Mouse (Mus musculus): ENCODE measurements at regions not wholly inside any gene's neighbourhood (a gene's known extent, or its start where the extent isn't known, plus 50 kb on each side); places are given as distances from the start of the nearest gene placed in this dataset.

- Histone ChIP-seq H3K4me1 (ENCODE audit: control insufficient read depth, insufficient read depth, low read length) (no peaks in the 10 kb centered on the region), H3K27ac (ENCODE audit: low read length) (no peak overlapping the region), H3K9me3 (replicated peaks; ENCODE audit: control insufficient read depth, low read length) (no peaks in the 10 kb centered on the region), H3K27me3 (ENCODE audit: control insufficient read depth, insufficient read depth, low read length) (no peaks in the 10 kb centered on the region), H3K9ac (ENCODE audit: low read length) (no peak overlapping the region), H3K4me2 (ENCODE audit: low read depth, low read length) (no peak overlapping the region), H3K36me3 (ENCODE audit: control insufficient read depth, insufficient read depth, low read length) (no peaks in the 10 kb centered on the region), H3K4me3 (replicated peaks; ENCODE audit: low read length) (no peak overlapping the region)
- no peak for ATAC-seq (ENCODE audit: insufficient read depth, low FRiP score)
- WGBS, result 69% methylated on average over 2 of the region's 2 CpGs
These were observed 233.4 kb downstream of the Hdgfl1 start for GRCm38 (mm10) chr13:26536575-26536974.

GRCm38 (mm10) chr13:26532761-26533160 lies 237.2 kb downstream of the Hdgfl1 start:
- H3K4me1 ChIP-seq (ENCODE audit: control insufficient read depth, insufficient read depth, low read length), result no peaks in the 10 kb centered on the region
- H3K9ac ChIP-seq (ENCODE audit: low read length), result no peak overlapping the region
- no peaks in the 10 kb centered on the region for H3K36me3 ChIP-seq (ENCODE audit: control insufficient read depth, insufficient read depth, low read length)
- ATAC-seq (ENCODE audit: insufficient read depth, low FRiP score), result no peak
- H3K27me3 ChIP-seq (ENCODE audit: control insufficient read depth, insufficient read depth, low read length), result no peaks in the 10 kb centered on the region
- H3K27ac ChIP-seq (ENCODE audit: low read length), result no peak overlapping the region
- H3K9me3 ChIP-seq (replicated peaks; ENCODE audit: control insufficient read depth, low read length), result no peaks in the 10 kb centered on the region
- no peak overlapping the region for H3K4me3 ChIP-seq (replicated peaks; ENCODE audit: low read length)
- H3K4me2 ChIP-seq (ENCODE audit: low read depth, low read length), result no peak overlapping the region

- Histone ChIP-seq H3K36me3 (ENCODE audit: control insufficient read depth, insufficient read depth, low read length) (no peaks in the 10 kb centered on the region), H3K4me2 (ENCODE audit: low read depth, low read length) (no peak overlapping the region), H3K9me3 (replicated peaks; ENCODE audit: control insufficient read depth, low read length) (no peaks in the 10 kb centered on the region), H3K27me3 (ENCODE audit: control insufficient read depth, insufficient read depth, low read length) (no peaks in the 10 kb centered on the region), H3K4me3 (replicated peaks; ENCODE audit: low read length) (no peak overlapping the region), H3K27ac (ENCODE audit: low read length) (no peak overlapping the region), H3K9ac (ENCODE audit: low read length) (no peak overlapping the region), H3K4me1 (ENCODE audit: control insufficient read depth, insufficient read depth, low read length) (no peaks in the 10 kb centered on the region)
- WGBS, result 44% methylated on average over 1 of the region's 1 CpGs
- no peak for ATAC-seq (ENCODE audit: insufficient read depth, low FRiP score)
These were observed 250.9 kb downstream of the Hdgfl1 start for GRCm38 (mm10) chr13:26519054-26519453.

GRCm38 (mm10) chr13:26518425-26518824 lies 251.5 kb downstream of the Hdgfl1 start:
- no peaks in the 10 kb centered on the region for H3K4me1 ChIP-seq (ENCODE audit: control insufficient read depth, insufficient read depth, low read length)
- no peaks in the 10 kb centered on the region for H3K36me3 ChIP-seq (ENCODE audit: control insufficient read depth, insufficient read depth, low read length)
- no peak overlapping the region for H3K9ac ChIP-seq (ENCODE audit: low read length)
- H3K4me2 ChIP-seq (ENCODE audit: low read depth, low read length), result no peak overlapping the region
- H3K4me3 ChIP-seq (replicated peaks; ENCODE audit: low read length), result no peak overlapping the region
- ATAC-seq (ENCODE audit: insufficient read depth, low FRiP score), result no peak
- no peak overlapping the region for H3K27ac ChIP-seq (ENCODE audit: low read length)
- no peaks in the 10 kb centered on the region for H3K9me3 ChIP-seq (replicated peaks; ENCODE audit: control insufficient read depth, low read length)
- 49% methylated on average over 5 of the region's 5 CpGs for WGBS
- H3K27me3 ChIP-seq (ENCODE audit: control insufficient read depth, insufficient read depth, low read length), result no peaks in the 10 kb centered on the region

- Histone ChIP-seq H3K9ac (ENCODE audit: low read length) (no peak overlapping the region), H3K27ac (ENCODE audit: low read length) (no peak overlapping the region)
- whole genome bisulfite sequencing, result 53% methylated on average over 4 of the region's 4 CpGs
These were observed 252.3 kb downstream of the Hdgfl1 start for GRCm38 (mm10) chr13:26517646-26518045.

GRCm38 (mm10) chr13:26510448-26510847 lies 259.5 kb downstream of the Hdgfl1 start:
- H3K9me3 ChIP-seq (replicated peaks; ENCODE audit: control insufficient read depth, low read length), result no peaks in the 10 kb centered on the region
- H3K4me2 ChIP-seq (ENCODE audit: low read depth, low read length), result no peak overlapping the region
- no peak for ATAC-seq (ENCODE audit: insufficient read depth, low FRiP score)
- WGBS, result 61% methylated on average over 4 of the region's 4 CpGs
- no peak overlapping the region for H3K4me3 ChIP-seq (replicated peaks; ENCODE audit: low read length)
- H3K27ac ChIP-seq (ENCODE audit: low read length), result no peak overlapping the region
- H3K4me1 ChIP-seq (ENCODE audit: control insufficient read depth, insufficient read depth, low read length), result no peaks in the 10 kb centered on the region
- no peaks in the 10 kb centered on the region for H3K36me3 ChIP-seq (ENCODE audit: control insufficient read depth, insufficient read depth, low read length)
- no peak overlapping the region for H3K9ac ChIP-seq (ENCODE audit: low read length)
- no peaks in the 10 kb centered on the region for H3K27me3 ChIP-seq (ENCODE audit: control insufficient read depth, insufficient read depth, low read length)

More at GRCm38 (mm10) chr13:26517646-26518045, 252.3 kb downstream of the Hdgfl1 start:
- H3K4me1 ChIP-seq (ENCODE audit: control insufficient read depth, insufficient read depth, low read length), result no peaks in the 10 kb centered on the region
- no peak overlapping the region for H3K4me2 ChIP-seq (ENCODE audit: low read depth, low read length)
- no peaks in the 10 kb centered on the region for H3K36me3 ChIP-seq (ENCODE audit: control insufficient read depth, insufficient read depth, low read length)
- no peak overlapping the region for H3K4me3 ChIP-seq (replicated peaks; ENCODE audit: low read length)
- H3K9me3 ChIP-seq (replicated peaks; ENCODE audit: control insufficient read depth, low read length), result no peaks in the 10 kb centered on the region
- no peaks in the 10 kb centered on the region for H3K27me3 ChIP-seq (ENCODE audit: control insufficient read depth, insufficient read depth, low read length)
- no peak for ATAC-seq (ENCODE audit: insufficient read depth, low FRiP score)

- H3K27me3 ChIP-seq (ENCODE audit: control insufficient read depth, insufficient read depth, low read length), result no peaks in the 10 kb centered on the region
- no peaks in the 10 kb centered on the region for H3K9me3 ChIP-seq (replicated peaks; ENCODE audit: control insufficient read depth, low read length)
- no peaks in the 10 kb centered on the region for H3K4me1 ChIP-seq (ENCODE audit: control insufficient read depth, insufficient read depth, low read length)
- H3K4me3 ChIP-seq (replicated peaks; ENCODE audit: low read length), result no peak overlapping the region
- 82% methylated on average over 3 of the region's 3 CpGs for WGBS
- no peak for ATAC-seq (ENCODE audit: insufficient read depth, low FRiP score)
- no peak overlapping the region for H3K27ac ChIP-seq (ENCODE audit: low read length)
- no peak overlapping the region for H3K4me2 ChIP-seq (ENCODE audit: low read depth, low read length)
- H3K9ac ChIP-seq (ENCODE audit: low read length), result no peak overlapping the region
- no peaks in the 10 kb centered on the region for H3K36me3 ChIP-seq (ENCODE audit: control insufficient read depth, insufficient read depth, low read length)
These were observed 260.1 kb downstream of the Hdgfl1 start for GRCm38 (mm10) chr13:26509841-26510240.

- Histone ChIP-seq H3K36me3 (ENCODE audit: control insufficient read depth, insufficient read depth, low read length) (no peaks in the 10 kb centered on the region), H3K9me3 (replicated peaks; ENCODE audit: control insufficient read depth, low read length) (no peaks in the 10 kb centered on the region), H3K9ac (ENCODE audit: low read length) (no peak overlapping the region), H3K4me3 (replicated peaks; ENCODE audit: low read length) (no peak overlapping the region), H3K4me1 (ENCODE audit: control insufficient read depth, insufficient read depth, low read length) (no peaks in the 10 kb centered on the region), H3K4me2 (ENCODE audit: low read depth, low read length) (no peak overlapping the region), H3K27me3 (ENCODE audit: control insufficient read depth, insufficient read depth, low read length) (no peaks in the 10 kb centered on the region), H3K27ac (ENCODE audit: low read length) (no peak overlapping the region)
- WGBS, result 87% methylated on average over 1 of the region's 1 CpGs
- no peak for ATAC-seq (ENCODE audit: insufficient read depth, low FRiP score)
These were observed 266.2 kb downstream of the Hdgfl1 start for GRCm38 (mm10) chr13:26503744-26504143.

GRCm38 (mm10) chr13:26497086-26497485 lies 272.9 kb downstream of the Hdgfl1 start:
- Histone ChIP-seq H3K4me2 (ENCODE audit: low read depth, low read length) (no peak overlapping the region), H3K4me1 (ENCODE audit: control insufficient read depth, insufficient read depth, low read length) (no peaks in the 10 kb centered on the region), H3K36me3 (ENCODE audit: control insufficient read depth, insufficient read depth, low read length) (no peaks in the 10 kb centered on the region), H3K27me3 (ENCODE audit: control insufficient read depth, insufficient read depth, low read length) (no peaks in the 10 kb centered on the region), H3K9me3 (replicated peaks; ENCODE audit: control insufficient read depth, low read length) (no peaks in the 10 kb centered on the region), H3K27ac (ENCODE audit: low read length) (no peak overlapping the region), H3K4me3 (replicated peaks; ENCODE audit: low read length) (no peak overlapping the region), H3K9ac (ENCODE audit: low read length) (no peak overlapping the region)
- no peak for ATAC-seq (ENCODE audit: insufficient read depth, low FRiP score)
- WGBS, result 66% methylated on average over 2 of the region's 2 CpGs

- Histone ChIP-seq H3K4me3 (replicated peaks; ENCODE audit: low read length) (no peak overlapping the region), H3K4me2 (ENCODE audit: low read depth, low read length) (no peak overlapping the region), H3K4me1 (ENCODE audit: control insufficient read depth, insufficient read depth, low read length) (no peaks in the 10 kb centered on the region), H3K9ac (ENCODE audit: low read length) (no peak overlapping the region), H3K27ac (ENCODE audit: low read length) (no peak overlapping the region), H3K36me3 (ENCODE audit: control insufficient read depth, insufficient read depth, low read length) (no peaks in the 10 kb centered on the region), H3K9me3 (replicated peaks; ENCODE audit: control insufficient read depth, low read length) (no peaks in the 10 kb centered on the region), H3K27me3 (ENCODE audit: control insufficient read depth, insufficient read depth, low read length) (no peaks in the 10 kb centered on the region)
- no peak for ATAC-seq (ENCODE audit: insufficient read depth, low FRiP score)
These were observed 274.1 kb downstream of the Hdgfl1 start for GRCm38 (mm10) chr13:26495871-26496270.

Data from stomach, embryonic 16.5 days (tissue).